Mouse (Mus musculus): ENCODE data around the gene Lnx1.

Lnx1 gene

DNA sequence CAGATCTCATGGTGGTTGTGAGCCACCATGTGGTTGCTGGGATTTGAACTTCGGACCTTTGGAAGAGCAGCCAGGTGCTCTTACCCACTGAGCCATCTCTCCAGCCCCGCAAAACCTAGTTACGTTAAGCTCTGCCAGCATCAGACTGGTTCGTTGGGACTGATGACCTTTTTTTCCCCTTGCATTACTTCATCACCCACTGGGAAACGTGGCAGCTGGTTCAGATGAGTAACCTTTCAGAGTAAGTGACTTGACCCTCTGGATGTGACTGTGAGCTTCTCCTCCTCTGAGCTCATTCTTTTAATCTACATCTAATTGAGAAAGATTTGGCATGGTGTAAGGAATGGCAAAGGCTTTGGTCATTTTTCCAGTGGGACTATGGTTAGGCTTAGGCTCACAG lies 102.7 kb downstream of the Lnx1 start:
- no peak for DNase-seq

DNA sequence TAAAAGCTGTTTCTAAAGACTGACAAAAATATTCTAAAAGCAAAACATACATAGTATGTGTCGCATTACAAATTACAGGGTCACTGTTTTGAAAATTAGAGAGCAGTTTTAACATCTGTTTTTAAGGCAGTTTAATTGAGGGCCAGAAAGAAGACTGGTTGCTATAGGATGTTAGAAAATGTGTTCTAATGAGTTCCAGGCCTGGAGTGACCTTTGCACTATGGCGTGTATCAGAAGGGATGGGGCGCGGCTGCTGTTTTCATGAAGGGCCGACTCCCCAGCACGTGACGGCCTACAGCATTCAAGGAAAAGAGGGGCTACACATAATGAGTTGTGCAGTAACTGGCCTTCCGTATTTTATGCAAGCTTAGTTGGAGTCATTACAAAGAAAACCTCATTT lies 109.6 kb downstream of the Lnx1 start:
- no peak for DNase-seq

- no peak for DNase-seq
Observed at GRCm38 (mm10) chr5:74591413-74591812, 111.3 kb downstream of the Lnx1 start.

GRCm38 (mm10) chr5:74589133-74589532 lies 113.6 kb downstream of the Lnx1 start:
- no peak for DNase-seq

GRCm38 (mm10) chr5:74571767-74572166 lies 130.9 kb downstream of the Lnx1 start:
- DNase-seq: no peak

DNA sequence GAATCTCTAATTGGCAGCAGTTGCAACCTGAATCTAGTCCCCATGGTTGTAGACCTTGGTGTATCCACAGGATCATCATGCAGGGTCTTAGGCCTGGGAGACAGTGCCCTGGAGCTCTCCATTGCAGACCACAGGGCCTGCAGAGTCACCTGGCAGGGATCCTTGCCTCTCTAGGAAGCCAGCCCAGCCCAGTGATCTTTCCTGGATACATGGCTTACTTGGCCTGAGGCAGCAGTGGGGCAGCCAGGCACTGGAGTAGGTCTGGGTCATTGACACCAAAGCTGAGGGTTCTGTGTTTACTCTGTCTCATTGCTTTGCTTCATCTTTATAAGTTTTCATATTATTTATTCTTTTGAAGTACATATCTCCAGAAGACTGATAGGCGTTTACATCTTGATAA lies 141.6 kb downstream of the Lnx1 start:
- no peak for DNase-seq

GRCm38 (mm10) chr5:74549566-74549965 lies 153.1 kb downstream of the Lnx1 start:
- no peak for DNase-seq

GRCm38 (mm10) chr5:74545606-74546005 lies 157.1 kb downstream of the Lnx1 start:
- DNase-seq: no peak

Measured in spleen, adult 18-20 months (tissue).